Mouse (Mus musculus) retina, postnatal 1 day (tissue): Measurements from ENCODE around the gene Mybph.
"Not testable (repeated sequence)": the region's sequence is repeated elsewhere in the genome, so short reads cannot be mapped to it uniquely, and the experiment has no call there.

ENCODE experiments used
- DNase-seq: peaks from one replicate; pipeline ENCODE4 v3.0.0-alpha.2; 2012

Mybph gene

DNA sequence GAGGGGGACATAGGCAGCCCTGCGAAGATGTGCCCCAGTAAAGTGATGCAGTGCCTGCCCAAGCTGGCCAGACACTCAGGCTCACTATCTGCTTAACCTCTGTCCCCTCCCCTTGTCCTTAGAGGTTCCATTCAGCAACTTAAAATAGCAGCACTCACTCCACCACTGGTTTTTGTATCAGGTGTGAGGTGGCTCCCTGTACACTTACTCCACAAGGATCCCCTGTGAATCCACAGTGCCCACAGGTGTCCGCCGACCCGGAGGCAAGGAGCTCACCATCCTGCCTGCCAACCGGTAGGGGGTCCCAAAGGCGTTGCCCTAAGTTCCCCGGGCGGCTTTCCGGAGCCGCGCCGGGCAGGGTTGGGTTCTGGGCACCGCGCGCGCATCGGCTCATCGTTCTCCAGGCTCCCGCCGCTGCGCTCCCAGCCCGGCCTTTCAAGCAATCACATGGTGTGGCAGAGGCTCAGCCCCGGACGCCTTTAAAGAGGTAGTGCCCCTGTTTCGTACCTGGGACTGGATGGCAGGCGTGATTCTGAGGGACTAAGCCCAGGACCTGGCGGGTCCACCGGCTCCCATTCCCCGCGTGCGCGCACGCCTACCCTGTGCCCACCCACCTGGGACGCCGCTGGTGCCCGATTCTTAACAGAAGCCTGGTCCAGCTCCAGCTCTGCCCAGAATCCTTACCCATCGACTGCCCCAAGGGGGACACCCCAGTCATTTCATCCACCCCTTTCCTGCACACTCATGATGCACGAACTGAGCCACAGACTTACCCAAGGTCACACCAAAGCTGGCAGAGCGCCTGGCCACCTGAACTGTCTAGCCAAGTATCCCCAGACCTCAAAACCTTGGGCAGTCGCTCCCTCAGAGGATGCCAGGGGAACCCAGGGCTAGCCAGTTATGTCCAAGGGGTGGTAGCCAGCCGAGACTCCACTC, 41.5 kb downstream of the Mybph start:
- peak; percentile 37 for DNase-seq

DNA sequence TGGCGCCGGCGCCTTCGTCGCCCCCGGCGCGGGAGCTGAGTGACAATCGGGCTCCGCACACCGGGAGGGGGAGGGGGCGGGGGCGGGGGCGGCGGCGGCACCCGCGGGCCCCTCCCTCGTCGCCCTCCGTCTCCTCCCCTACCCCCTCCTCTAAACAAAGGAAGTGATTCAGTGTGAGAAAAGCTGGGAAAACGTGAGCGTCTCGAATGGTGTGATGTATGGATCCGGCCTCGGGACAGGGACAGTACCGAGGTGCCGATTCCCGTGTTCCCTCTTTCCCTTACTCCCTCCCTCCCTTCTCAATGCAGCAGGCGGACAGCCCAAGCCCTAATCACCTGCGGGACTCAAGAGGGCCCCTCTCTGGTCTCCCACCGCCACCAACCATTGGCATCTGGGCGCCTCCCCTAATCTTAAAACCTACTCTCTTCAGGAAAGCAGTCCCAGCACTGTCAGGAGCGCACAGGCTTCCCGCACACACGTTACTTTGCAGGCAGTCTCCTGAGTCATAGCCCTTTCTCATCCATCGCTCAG, 42.2 kb downstream of the Mybph start, which contains the start of gene Adora1:
Gene Adora1, minus strand, starts transcription at position 41 of the 531 bp plus-strand sequence.
- no peak for DNase-seq

DNA sequence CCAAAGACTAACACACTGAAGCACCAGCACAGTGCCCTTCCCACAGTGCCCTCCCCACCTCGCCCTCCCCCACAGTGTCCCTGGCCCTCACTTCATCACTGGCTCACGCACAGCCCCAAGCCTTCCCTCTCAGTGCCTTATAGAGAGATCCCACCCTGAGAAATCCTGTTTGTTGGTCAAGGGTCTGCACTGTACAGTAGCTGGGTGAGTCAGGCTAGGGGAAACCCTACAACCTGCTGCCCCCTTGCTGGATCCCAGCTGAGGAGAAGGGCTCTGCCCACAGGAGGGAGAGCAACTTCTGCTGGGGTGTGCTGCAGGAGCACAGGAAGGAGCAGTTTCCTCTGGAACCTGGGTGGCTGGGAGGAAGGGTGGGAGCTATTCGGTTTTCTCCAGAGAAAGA, 42.9 kb downstream of the Mybph start:
- no peak for DNase-seq

DNA sequence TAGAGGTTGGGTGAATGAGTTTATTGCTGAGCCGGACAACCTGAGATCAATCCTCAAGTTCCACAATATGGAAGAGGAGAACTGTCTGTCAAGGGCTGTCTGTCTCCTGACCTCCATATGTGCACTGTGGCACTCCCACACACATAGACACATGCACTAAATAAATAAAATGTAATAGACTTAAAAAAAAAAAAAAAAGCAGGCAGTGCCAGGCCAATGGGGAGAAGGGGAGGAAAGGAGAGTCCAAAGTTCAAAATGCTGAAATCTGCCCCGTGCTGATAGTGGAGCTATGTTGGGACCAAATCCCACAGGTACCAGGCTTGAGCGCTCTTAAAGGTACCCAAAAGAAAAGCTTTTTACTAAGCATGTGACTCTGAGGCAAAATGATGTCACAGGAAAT, 44.2 kb downstream of the Mybph start:
- DNase-seq: no peak

GRCm38 (mm10) chr1:134240701-134241100, 47.5 kb downstream of the Mybph start:
- DNase-seq: no peak

GRCm38 (mm10) chr1:134241298-134241697, 48.0 kb downstream of the Mybph start:
- no peak for DNase-seq

DNA sequence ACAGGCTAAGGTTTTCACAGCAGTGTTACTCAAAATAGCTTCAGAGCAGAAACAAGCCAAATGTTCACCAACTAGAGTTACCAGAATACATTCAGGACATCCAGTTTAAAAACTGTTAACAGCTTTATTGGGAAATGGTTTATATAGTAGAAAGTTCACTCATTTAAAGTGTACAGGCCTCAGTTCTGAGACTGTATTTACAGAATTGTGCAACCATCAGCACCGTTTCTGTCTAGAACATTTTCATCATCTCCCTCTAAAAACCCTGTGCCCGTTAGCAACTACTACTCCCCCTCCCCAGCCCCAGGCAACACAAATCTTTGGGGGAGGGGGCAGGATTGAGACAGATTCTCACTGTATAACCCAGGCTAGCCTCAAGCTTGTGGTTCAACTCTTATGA, 49.0 kb downstream of the Mybph start:
- DNase-seq: no peak

DNA sequence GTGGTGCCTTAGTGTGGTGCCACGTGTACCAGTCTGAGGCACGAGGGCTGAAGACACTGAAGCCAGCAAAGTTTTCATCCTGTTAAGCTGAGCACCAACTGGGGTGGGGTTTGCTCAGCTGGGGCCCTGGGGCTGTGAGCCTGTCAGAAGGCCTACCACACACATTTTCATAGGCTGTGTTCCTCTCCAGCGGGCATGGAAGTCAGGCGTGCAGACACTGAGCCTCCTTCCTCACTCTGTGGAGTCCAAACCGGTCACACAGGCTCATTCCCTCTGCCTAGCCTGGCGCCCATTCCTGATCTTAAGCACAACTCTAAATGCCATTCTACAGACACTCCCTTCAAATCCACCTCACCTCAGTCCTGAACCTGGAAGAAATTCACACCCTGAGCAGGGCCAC, 50.3 kb downstream of the Mybph start:
- no peak for DNase-seq

- DNase-seq: peak; percentile 88
Observed at GRCm38 (mm10) chr1:134243948-134244914, 51.0 kb downstream of the Mybph start.

DNA sequence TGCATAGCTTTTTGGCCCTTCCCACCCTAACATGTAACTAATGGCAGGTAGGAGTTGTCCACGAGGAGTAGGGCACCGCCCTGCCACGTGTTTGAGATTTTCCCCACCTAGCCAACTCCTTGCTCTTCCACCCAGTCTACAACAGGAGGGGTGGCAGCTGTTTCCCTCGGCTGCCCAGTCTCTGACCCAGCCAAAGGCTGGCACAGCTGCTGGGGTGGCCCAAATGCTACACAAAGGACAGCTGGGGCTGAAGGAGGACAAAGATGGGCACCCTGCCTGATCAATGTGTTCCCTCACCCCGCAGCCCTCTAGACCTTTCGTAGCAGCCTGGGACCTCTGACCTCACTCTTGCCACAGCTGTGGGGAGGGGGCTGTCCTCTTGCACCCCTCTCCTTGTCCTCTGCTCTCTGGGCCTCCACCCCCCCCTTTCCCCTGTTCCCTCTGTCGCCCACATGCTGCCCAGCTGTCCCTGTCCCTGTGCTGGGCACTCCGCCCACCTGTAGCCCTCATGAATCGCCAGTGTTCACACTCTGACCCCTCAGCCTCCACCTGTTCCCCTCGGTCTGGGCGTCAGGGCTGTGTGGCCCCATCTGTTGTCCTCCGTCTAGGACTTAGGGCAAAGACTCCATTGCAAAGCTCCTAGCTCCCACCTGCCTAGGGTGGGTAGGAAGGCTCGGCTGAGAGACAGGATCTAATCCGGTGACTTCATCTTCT, 51.9 kb downstream of the Mybph start:
- DNase-seq: peak; percentile 65

- no peak for DNase-seq
Observed at GRCm38 (mm10) chr1:134246590-134246989, 53.3 kb downstream of the Mybph start.

DNA sequence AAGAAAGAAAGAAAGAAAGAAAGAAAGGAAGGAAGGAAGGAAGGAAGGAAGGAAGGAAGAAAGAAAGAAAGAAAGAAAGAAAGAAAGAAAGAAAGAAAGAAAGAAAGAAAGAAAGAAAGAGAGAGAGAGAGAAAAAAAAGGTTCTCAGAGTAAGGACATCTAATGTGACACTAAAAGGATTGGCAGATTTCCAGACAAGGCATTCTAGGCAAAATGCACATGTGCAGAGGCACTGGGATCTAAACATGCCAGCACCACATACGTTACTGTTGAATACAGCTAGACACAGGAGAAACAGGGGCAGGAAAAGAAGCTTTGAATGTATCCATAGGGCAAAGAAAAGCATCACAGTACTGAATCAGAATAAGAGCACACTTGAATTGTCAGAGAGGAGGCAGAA, 56.4 kb downstream of the Mybph start:
- not testable (repeated sequence) for DNase-seq
